Mouse (Mus musculus): ENCODE measurements at regions not wholly inside any gene's neighbourhood (a gene's known extent, or its start where the extent isn't known, plus 50 kb on each side); places are given as distances from the start of the nearest gene placed in this dataset.

DNA sequence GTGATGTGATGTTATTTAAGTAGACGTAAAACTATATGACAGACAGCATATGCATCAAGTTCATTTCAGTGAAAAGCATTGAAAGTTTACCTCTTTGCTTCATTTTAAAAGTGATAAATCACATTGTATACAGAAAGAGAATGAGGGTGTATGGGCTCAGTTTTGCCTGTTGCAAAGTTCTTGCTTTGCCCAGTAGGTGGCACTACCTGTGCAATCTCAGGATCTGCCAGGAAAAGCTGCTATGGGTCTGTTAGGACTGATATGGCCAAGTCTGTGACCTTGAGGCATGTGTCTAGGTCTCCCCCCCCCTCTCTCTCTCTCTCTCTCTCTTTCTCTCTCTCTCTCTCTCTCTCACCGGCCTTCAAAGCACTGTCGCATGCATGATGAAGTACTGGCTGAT, 701.3 kb downstream of the Rab28 start:
- H3K4me1 ChIP-seq (ENCODE audit: control insufficient read depth in 1 of 2, insufficient read depth in 2 of 2, low read length in 2 of 2) = no peaks in the 10 kb centered on the region
- H3K36me3 ChIP-seq (ENCODE audit: control insufficient read depth in 1 of 2, insufficient read depth in 2 of 2, low read length in 2 of 2) = no peaks in the 10 kb centered on the region
- peak; percentile 13 for DNase-seq (ENCODE audit: low read depth, low spot score)

DNA sequence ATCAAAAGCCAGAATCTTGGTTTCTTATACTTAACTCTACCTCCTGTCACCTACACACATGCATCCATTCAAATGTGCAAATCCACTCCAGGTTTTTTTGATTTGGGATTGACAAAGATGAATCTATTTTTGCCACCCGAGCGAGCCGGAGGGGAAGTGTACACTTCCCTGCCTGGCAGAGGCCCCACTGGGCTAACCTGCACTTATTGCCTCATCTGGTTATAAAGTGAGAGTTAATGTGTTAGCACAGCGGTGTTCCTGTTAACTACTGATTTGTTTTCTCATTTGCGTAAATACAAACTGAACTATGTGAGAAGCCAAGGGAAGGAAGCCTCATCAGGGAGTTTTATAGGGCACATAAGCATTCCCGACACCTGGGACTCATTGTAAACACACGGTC, 721.4 kb downstream of the Rab28 start:
- no peaks in the 10 kb centered on the region for H3K36me3 ChIP-seq (ENCODE audit: control insufficient read depth in 1 of 2, insufficient read depth in 2 of 2, low read length in 2 of 2)
- no peaks in the 10 kb centered on the region for H3K4me1 ChIP-seq (ENCODE audit: control insufficient read depth in 1 of 2, insufficient read depth in 2 of 2, low read length in 2 of 2)
- TF ChIP-seq ZC3H11A (IDR thresholded peaks at IDR 0.05; ENCODE audit: low read depth, low read length) = no peak
- no peak for TF ChIP-seq GABPA (IDR thresholded peaks at IDR 0.05; ENCODE audit: low read depth, low read length)
- TF ChIP-seq USF1 (IDR thresholded peaks at IDR 0.05; ENCODE audit: low read depth, low read length) = no peak
- no peak for TF ChIP-seq MEF2A (IDR thresholded peaks at IDR 0.05; ENCODE audit: extremely low read depth, insufficient replicate concordance, low read depth, low read length, poor library complexity, severe bottlenecking)
- no peak for TF ChIP-seq MAX (IDR thresholded peaks at IDR 0.05; ENCODE audit: low read length)
- TF ChIP-seq MAFK (IDR thresholded peaks at IDR 0.05; ENCODE audit: borderline replicate concordance, low read depth, low read length) = no peak
- TF ChIP-seq UBTF (IDR thresholded peaks at IDR 0.05; ENCODE audit: borderline replicate concordance, insufficient read depth, low read depth, low read length) = no peak
- TF ChIP-seq E2F4 (IDR thresholded peaks at IDR 0.05; ENCODE audit: borderline replicate concordance, low read depth, low read length) = no peak
- TF ChIP-seq GATA1 (IDR thresholded peaks at IDR 0.05; ENCODE audit: low read depth, low read length) = no peak
- H3K9me3 ChIP-seq (replicated peaks; ENCODE audit: insufficient read depth, low read length) = no peaks in the 10 kb centered on the region
- no peaks in the 10 kb centered on the region for H3K79me2 ChIP-seq (ENCODE audit: control insufficient read depth, insufficient read depth, low read length, poor library complexity)
- H3K4me3 ChIP-seq (ENCODE audit: control insufficient read depth in 1 of 2, insufficient read depth in 1 of 2, low read depth in 2 of 2, low read length in 2 of 2) = no peak overlapping the region
- H3K9ac ChIP-seq (ENCODE audit: control insufficient read depth, low read depth, low read length, poor library complexity, severe bottlenecking) = no peak overlapping the region
- no peak for DNase-seq (ENCODE audit: low read depth, low spot score)
- H3K27me3 ChIP-seq (ENCODE audit: control insufficient read depth in 1 of 2, insufficient read depth in 2 of 2, low read length in 2 of 2) = no peaks in the 10 kb centered on the region
- H3K27ac ChIP-seq (ENCODE audit: control insufficient read depth, low read depth, low read length) = no peak overlapping the region

More for the DNA sequence above, 701.3 kb downstream of the Rab28 start:
- no peak for TF ChIP-seq MXI1 (IDR thresholded peaks at IDR 0.05; ENCODE audit: low read depth, low read length)
- no peak for TF ChIP-seq ZKSCAN1 (IDR thresholded peaks at IDR 0.05; ENCODE audit: low read depth, low read length)
- TF ChIP-seq BHLHE40 (IDR thresholded peaks at IDR 0.05; ENCODE audit: borderline replicate concordance, low read depth, low read length) = no peak
- TF ChIP-seq USF1 (IDR thresholded peaks at IDR 0.05; ENCODE audit: low read depth, low read length) = no peak
- TF ChIP-seq JUND (IDR thresholded peaks at IDR 0.05; ENCODE audit: low read depth, low read length) = no peak
- no peak for TF ChIP-seq CHD2 (IDR thresholded peaks at IDR 0.05; ENCODE audit: low read length)
- no peak for TF ChIP-seq NELFE (IDR thresholded peaks at IDR 0.05; ENCODE audit: low read depth, low read length)
- TF ChIP-seq MYC (IDR thresholded peaks at IDR 0.05; ENCODE audit: low read depth, low read length) = no peak
- no peak for TF ChIP-seq USF2 (IDR thresholded peaks at IDR 0.05; ENCODE audit: borderline replicate concordance in 1 of 2, insufficient read depth in 1 of 2, low read depth in 1 of 2, low read length in 2 of 2)
- no peak for TF ChIP-seq GABPA (IDR thresholded peaks at IDR 0.05; ENCODE audit: low read depth, low read length)
- TF ChIP-seq UBTF (IDR thresholded peaks at IDR 0.05; ENCODE audit: borderline replicate concordance, insufficient read depth, low read depth, low read length) = no peak
- no peak for TF ChIP-seq ETS1 (IDR thresholded peaks at IDR 0.05; ENCODE audit: low read depth, low read length)
- no peak for TF ChIP-seq RCOR1 (IDR thresholded peaks at IDR 0.05; ENCODE audit: low read depth, low read length)
- no peak for TF ChIP-seq SIN3A (IDR thresholded peaks at IDR 0.05; ENCODE audit: low read length)
- TF ChIP-seq POLR2AphosphoS5 (IDR thresholded peaks at IDR 0.05; ENCODE audit: borderline replicate concordance, low read depth, low read length) = no peak
- TF ChIP-seq MAZ (IDR thresholded peaks at IDR 0.05; ENCODE audit: low read depth, low read length) = no peak
- no peak for TF ChIP-seq TBP (IDR thresholded peaks at IDR 0.05; ENCODE audit: low read depth, low read length)
- peak; percentile 32 to 43 (median 43); a peak in 5 of 6 replicates for TF ChIP-seq CTCF (IDR thresholded peaks at IDR 0.05 in 2 of 3, conservative IDR thresholded peaks at IDR 0.05 in 1 of 3; ENCODE audit: control insufficient read depth in 1 of 3, insufficient read depth in 1 of 3, low read depth in 2 of 3, low read length in 3 of 3, poor library complexity in 1 of 3, severe bottlenecking in 1 of 3)
- no peak for TF ChIP-seq POLR2A (IDR thresholded peaks at IDR 0.05; ENCODE audit: control insufficient read depth in 1 of 2, insufficient read depth in 1 of 2, low read depth in 1 of 2, low read length in 2 of 2, poor library complexity in 1 of 2)
- TF ChIP-seq MEF2A (IDR thresholded peaks at IDR 0.05; ENCODE audit: extremely low read depth, insufficient replicate concordance, low read depth, low read length, poor library complexity, severe bottlenecking) = no peak
- no peak for TF ChIP-seq ZMIZ1 (IDR thresholded peaks at IDR 0.05; ENCODE audit: low read depth, low read length)
- 0 out of 2 replicates have a peak, but pooled peaks have one; percentile 12 for TF ChIP-seq ZC3H11A (IDR thresholded peaks at IDR 0.05; ENCODE audit: low read depth, low read length)
- TF ChIP-seq GATA1 (IDR thresholded peaks at IDR 0.05; ENCODE audit: low read depth, low read length) = no peak
- no peak for TF ChIP-seq EP300 (IDR thresholded peaks at IDR 0.05; ENCODE audit: low read depth in 1 of 2, low read length in 2 of 2)
- peak; percentile 40 for TF ChIP-seq SMC3 (IDR thresholded peaks at IDR 0.05; ENCODE audit: low read depth, low read length)
- TF ChIP-seq MAX (IDR thresholded peaks at IDR 0.05; ENCODE audit: low read length) = no peak
- TF ChIP-seq MYB (IDR thresholded peaks at IDR 0.05; ENCODE audit: low read depth, low read length) = no peak
- no peak for TF ChIP-seq NRF1 (IDR thresholded peaks at IDR 0.05; ENCODE audit: insufficient read depth, low read depth, low read length, poor library complexity, severe bottlenecking)
- TF ChIP-seq HCFC1 (IDR thresholded peaks at IDR 0.05; ENCODE audit: low read depth, low read length) = no peak
- no peak for TF ChIP-seq POLR2AphosphoS2 (IDR thresholded peaks at IDR 0.05; ENCODE audit: low read length)
- TF ChIP-seq CHD1 (IDR thresholded peaks at IDR 0.05; ENCODE audit: low read depth, low read length) = no peak
- peak; percentile 25 for TF ChIP-seq RAD21 (IDR thresholded peaks at IDR 0.05; ENCODE audit: low read depth, low read length)
- TF ChIP-seq ZNF384 (IDR thresholded peaks at IDR 0.05; ENCODE audit: low read depth, low read length) = no peak
- Histone ChIP-seq H3K9me3 (replicated peaks; ENCODE audit: insufficient read depth, low read length) (no peaks in the 10 kb centered on the region), H3K79me2 (ENCODE audit: control insufficient read depth, insufficient read depth, low read length, poor library complexity) (no peaks in the 10 kb centered on the region), H3K9ac (ENCODE audit: control insufficient read depth, low read depth, low read length, poor library complexity, severe bottlenecking) (no peak overlapping the region), H3K27me3 (ENCODE audit: control insufficient read depth in 1 of 2, insufficient read depth in 2 of 2, low read length in 2 of 2) (no peaks in the 10 kb centered on the region), H3K27ac (ENCODE audit: control insufficient read depth, low read depth, low read length) (no peak overlapping the region), H3K4me3 (ENCODE audit: control insufficient read depth in 1 of 2, insufficient read depth in 1 of 2, low read depth in 2 of 2, low read length in 2 of 2) (no peak overlapping the region)

All from MEL (cell line).